Mouse (Mus musculus) midbrain, embryonic 10.5 days (tissue): ENCODE results near the gene Lhfpl2. TPM values are rescaled to one million over a fixed set of nuclear protein-coding genes. Genes with fewer than 3 reads are reported as not detected.

Experiments used
- DNase-seq: peaks from one replicate; pipeline ENCODE4 v3.0.0-alpha.2; 2017; ENCODE audit warnings: low spot score
- H3K27ac ChIP-seq: fragments of 300-500 bp; sonication (generic); replicated peaks from 2 replicates; pipeline ENCODE4 v1.5.1; 2016; ENCODE audit warnings: mild to moderate bottlenecking
- H3K27me3 ChIP-seq: fragments of 300-500 bp; sonication (generic); 2 replicates; pipeline ENCODE4 v1.6.1; 2016; ENCODE audit warnings: low read depth, mild to moderate bottlenecking; ENCODE audit not compliant: poor library complexity, severe bottlenecking
- H3K36me3 ChIP-seq: fragments of 300-500 bp; sonication (generic); 2 replicates; pipeline ENCODE4 v1.6.1; 2016; ENCODE audit warnings: mild to moderate bottlenecking, moderate library complexity
- H3K4me1 ChIP-seq: fragments of 300-500 bp; sonication (generic); 2 replicates; pipeline ENCODE4 v1.6.1; 2016
- H3K4me3 ChIP-seq: fragments of 300-500 bp; sonication (generic); 2 replicates; pipeline ENCODE4 v1.5.1; 2016; ENCODE audit warnings: mild to moderate bottlenecking, moderate library complexity
- H3K9me3 ChIP-seq: fragments of 300-500 bp; sonication (generic); replicated peaks from 2 replicates; pipeline ENCODE4 v1.6.1; 2016; ENCODE audit warnings: mild to moderate bottlenecking
- WGBS: fragments of 180-500 bp; shearing (Covaris S2); methylation state at CpG from one replicate; pipeline ENCODE4 v1.1.7; 2016; 5-methylcytosine and 5-hydroxymethylcytosine counted together
- polyA plus RNA-seq: library from polyadenylated mRNA; unstranded; fragments of >200 nt; fragmentation: Nextera tagmentation; extraction: Ambion mirVana; gene quantifications from 2 replicates; pipeline ENCODE4 v1.2.1, GENCODE M21; 2016

Lhfpl2 gene
- polyA plus RNA-seq, 1 experiment from 2014 or later: 18.0 TPM

- H3K27ac ChIP-seq: no peak overlapping the region
- H3K27me3 ChIP-seq: no peaks in the 10 kb centered on the region
- WGBS: 52% methylated on average over 4 of the region's 4 CpGs
- no peak for DNase-seq
- no peaks in the 10 kb centered on the region for H3K9me3 ChIP-seq
- H3K36me3 ChIP-seq: no peaks in the 10 kb centered on the region
- peaks cover 24% of the 10 kb centered on the region for H3K4me1 ChIP-seq
- H3K4me3 ChIP-seq: no peak overlapping the region
These were observed 184.4 kb downstream of the Lhfpl2 start for GRCm38 (mm10) chr13:94241892-94242524.

- no peak for DNase-seq
- H3K4me1 ChIP-seq: peaks cover 24% of the 10 kb centered on the region
- H3K27ac ChIP-seq: no peak overlapping the region
- H3K9me3 ChIP-seq: no peaks in the 10 kb centered on the region
- no peaks in the 10 kb centered on the region for H3K36me3 ChIP-seq
- H3K4me3 ChIP-seq: no peak overlapping the region
- 83% methylated on average over 2 of the region's 2 CpGs for WGBS
- H3K27me3 ChIP-seq: no peaks in the 10 kb centered on the region
These were observed 185.3 kb downstream of the Lhfpl2 start for GRCm38 (mm10) chr13:94242897-94243296.

Other genes starting within 250 kb of the Lhfpl2 start
- gene Scamp1, start 228.1 kb downstream of the Lhfpl2 start, polyA plus RNA-seq: 25.5 and 32.3 TPM in 2 replicates